Mouse (Mus musculus) G1E (cell line): ENCODE data around the gene Klhl36. TPM values are rescaled to one million over a fixed set of nuclear protein-coding genes. Genes with fewer than 3 reads are reported as not detected.

Experiments used
- ATAC-seq: 2 replicates; pipeline ENCODE4 v1.8.0; 2016; ENCODE audit warnings: mild to moderate bottlenecking; ENCODE audit not compliant: insufficient number of reproducible peaks, poor library complexity, low FRiP score, severe bottlenecking; ENCODE audit errors: extremely low read depth
- DNase-seq: peaks from one replicate; pipeline ENCODE4 v3.0.0; 2012; ENCODE audit warnings: low spot score
- H3K27me3 ChIP-seq: 2 replicates; pipeline ENCODE4 v1.6.1; 2012; ENCODE audit warnings: mild to moderate bottlenecking, low read length, inconsistent platforms; ENCODE audit not compliant: insufficient read depth
- H3K36me3 ChIP-seq: replicated peaks from 2 replicates; pipeline ENCODE3; 2012; ENCODE audit warnings: mild to moderate bottlenecking, inconsistent platforms
- H3K4me1 ChIP-seq: 2 replicates; pipeline ENCODE4 v1.6.1; 2012; ENCODE audit warnings: low read depth, low read length, inconsistent platforms, mixed read lengths; ENCODE audit not compliant: insufficient read depth
- H3K4me3 ChIP-seq: 2 replicates; pipeline ENCODE4 v1.5.1; 2012; ENCODE audit warnings: low read depth, mild to moderate bottlenecking, inconsistent platforms, low read length, moderate library complexity, mixed read lengths
- H3K9me3 ChIP-seq: replicated peaks from 2 replicates; pipeline ENCODE4 v1.6.1; 2012; ENCODE audit warnings: inconsistent platforms
- CTCF ChIP-seq: IDR thresholded peaks from 2 replicates; pipeline ENCODE4 v1.5.1; 2012; ENCODE audit warnings: low read depth, low read length, inconsistent platforms, mixed read lengths
- GATA1 ChIP-seq: IDR thresholded peaks from 2 replicates; pipeline ENCODE4 v1.6.1; 2012; ENCODE audit warnings: borderline replicate concordance, low read length, inconsistent platforms, mixed read lengths
- GATA2 ChIP-seq: IDR thresholded peaks from 2 replicates; pipeline ENCODE4 v1.6.1; 2012; ENCODE audit warnings: low read depth, low read length, inconsistent platforms, borderline replicate concordance
- POLR2AphosphoS5 ChIP-seq: IDR thresholded peaks from 2 replicates; pipeline ENCODE4 v1.6.1; 2012; ENCODE audit warnings: low read depth, low read length, inconsistent platforms; ENCODE audit not compliant: insufficient replicate concordance
- TAL1 ChIP-seq: conservative IDR thresholded peaks from 2 replicates; pipeline ENCODE4 v1.6.1; 2012; ENCODE audit warnings: low read depth, low read length, inconsistent platforms, mixed read lengths
- polyA plus RNA-seq: library from polyadenylated mRNA; stranded (reverse); fragments of >175 nt; gene quantifications from 2 replicates; pipeline ENCODE4 v1.2.3, GENCODE M21; 2012
- total RNA-seq, 2 experiments: library from RNA; stranded (forward) in 1 of 2; stranded (reverse) in 1 of 2; fragments of 200-1000 nt in 1 of 2; fragments of >200 nt in 1 of 2; fragmentation: Nextera tagmentation in 1 of 2; gene quantifications; 2 replicates each; pipeline ENCODE4 v1.2.3; 2014 to 2017

Klhl36 gene
- total and polyA plus RNA-seq, 3 experiments: 3.9 to 8.7 (median 8.0) TPM

DNA sequence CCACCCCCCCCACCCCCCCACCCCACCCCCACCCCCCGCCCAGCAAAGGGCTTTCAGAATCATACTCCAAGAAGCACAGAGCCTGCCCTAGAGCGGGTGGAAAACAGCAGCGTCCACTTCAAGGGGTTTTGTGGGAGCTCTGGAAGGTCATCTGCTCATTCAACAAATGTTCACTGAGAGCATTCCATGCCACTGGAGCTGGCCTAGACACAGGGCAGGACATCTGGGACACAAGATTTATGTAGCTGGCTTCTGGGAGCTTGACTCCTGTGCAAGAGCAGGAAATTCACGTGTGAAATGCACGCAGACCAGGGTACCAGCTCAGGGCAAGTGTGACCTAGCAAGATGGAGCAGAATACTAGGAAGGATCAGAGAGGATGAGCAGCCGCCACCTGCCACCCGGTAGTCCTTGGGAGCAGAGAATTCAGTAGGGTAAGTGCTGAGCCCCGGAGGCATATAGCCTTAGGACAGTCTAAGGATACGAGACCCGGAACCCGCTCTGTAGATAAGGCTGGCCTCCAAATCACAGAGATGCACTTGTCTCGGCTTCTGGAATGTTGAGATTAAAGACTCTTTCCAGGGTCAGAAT is 42.4 kb downstream of the Klhl36 start:
- ATAC-seq (no peak), DNase-seq (no peak)
- H3K36me3 ChIP-seq: no peaks in the 10 kb centered on the region
- H3K4me1 ChIP-seq: peaks cover 4% of the 10 kb centered on the region; the same call in 1 of the 2 replicates
- no peaks in the 10 kb centered on the region for H3K9me3 ChIP-seq
- no peak for TF ChIP-seq TAL1
- H3K27me3 ChIP-seq: peaks cover 32% of the 10 kb centered on the region
- no peak overlapping the region for H3K4me3 ChIP-seq

GRCm38 (mm10) chr8:119909944-119910546 is 48.0 kb downstream of the Klhl36 start, which contains the start of gene Usp10:
Gene Usp10, plus strand, starts transcription at chr8:119910360.
- ATAC-seq: peak; percentile 60
- Histone ChIP-seq H3K4me1 (peaks cover 47% of the 10 kb centered on the region), H3K27me3 (no peaks in the 10 kb centered on the region), H3K9me3 (no peaks in the 10 kb centered on the region), H3K4me3 (peak within 1 kb of the TSS; percentile 94), H3K36me3 (peaks cover 16% of the 10 kb centered on the region)
- DNase-seq: no peak
- TF ChIP-seq CTCF: no peak
- TF ChIP-seq POLR2AphosphoS5: no peak
- TF ChIP-seq TAL1: no peak
- TF ChIP-seq GATA2: no peak
- no peak for TF ChIP-seq GATA1

GRCm38 (mm10) chr8:119910547-119911257 is 48.6 kb downstream of the Klhl36 start, which contains the start of gene Gm20388:
Gene Gm20388, plus strand, starts transcription at chr8:119910841.
- Histone ChIP-seq H3K36me3 (peaks cover 19% of the 10 kb centered on the region), H3K9me3 (no peaks in the 10 kb centered on the region), H3K4me3 (peak within 1 kb of the TSS; percentile 94), H3K4me1 (peaks cover 51% of the 10 kb centered on the region), H3K27me3 (no peaks in the 10 kb centered on the region)
- DNase-seq (peak; percentile 69), ATAC-seq (peak; percentile 38; the same call in 1 of the 2 replicates)
- TF ChIP-seq TAL1: no peak
- TF ChIP-seq GATA1: no peak
- TF ChIP-seq CTCF: no peak
- no peak for TF ChIP-seq POLR2AphosphoS5
- TF ChIP-seq GATA2: no peak

GRCm38 (mm10) chr8:119911258-119911962 is 49.3 kb downstream of the Klhl36 start:
- ATAC-seq (no peak), DNase-seq (peak; percentile 22)

DNA sequence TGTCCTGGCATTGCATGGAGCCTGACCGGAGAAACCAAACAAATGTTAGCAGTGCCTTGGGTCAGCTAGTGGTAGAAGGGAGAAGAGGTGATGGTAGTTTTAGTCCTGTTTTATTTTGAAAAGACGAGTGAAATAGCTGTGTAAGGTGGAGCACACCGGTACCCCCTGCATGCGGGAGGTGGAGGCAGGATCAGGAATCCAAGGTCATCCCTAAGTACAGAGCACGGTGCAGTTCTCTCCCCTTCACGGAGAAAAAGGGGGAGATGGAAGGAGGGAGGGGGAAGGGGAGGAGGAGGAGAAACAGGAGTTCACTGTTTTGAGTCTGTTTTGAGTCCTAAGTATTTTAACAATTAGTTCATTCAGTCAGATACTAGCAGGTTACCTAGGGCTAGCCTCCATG is 50.6 kb downstream of the Klhl36 start:
- Histone ChIP-seq H3K9me3 (no peaks in the 10 kb centered on the region), H3K4me1 (peaks cover 69% of the 10 kb centered on the region), H3K36me3 (peaks cover 38% of the 10 kb centered on the region), H3K27me3 (no peaks in the 10 kb centered on the region), H3K4me3 (peak overlapping the region; percentile 53; the same call in 1 of the 2 replicates)
- no peak for TF ChIP-seq GATA1
- no peak for TF ChIP-seq GATA2
- TF ChIP-seq TAL1: no peak
- TF ChIP-seq CTCF: no peak
- TF ChIP-seq POLR2AphosphoS5: no peak
- no peak for DNase-seq
- no peak for ATAC-seq

More at GRCm38 (mm10) chr8:119911258-119911962, 49.3 kb downstream of the Klhl36 start:
- Histone ChIP-seq H3K9me3 (no peaks in the 10 kb centered on the region), H3K4me3 (peak overlapping the region; percentile 94), H3K36me3 (peaks cover 26% of the 10 kb centered on the region), H3K4me1 (peaks cover 58% of the 10 kb centered on the region), H3K27me3 (no peaks in the 10 kb centered on the region)
- no peak for TF ChIP-seq TAL1
- no peak for TF ChIP-seq GATA1
- no peak for TF ChIP-seq CTCF
- no peak for TF ChIP-seq GATA2

DNA sequence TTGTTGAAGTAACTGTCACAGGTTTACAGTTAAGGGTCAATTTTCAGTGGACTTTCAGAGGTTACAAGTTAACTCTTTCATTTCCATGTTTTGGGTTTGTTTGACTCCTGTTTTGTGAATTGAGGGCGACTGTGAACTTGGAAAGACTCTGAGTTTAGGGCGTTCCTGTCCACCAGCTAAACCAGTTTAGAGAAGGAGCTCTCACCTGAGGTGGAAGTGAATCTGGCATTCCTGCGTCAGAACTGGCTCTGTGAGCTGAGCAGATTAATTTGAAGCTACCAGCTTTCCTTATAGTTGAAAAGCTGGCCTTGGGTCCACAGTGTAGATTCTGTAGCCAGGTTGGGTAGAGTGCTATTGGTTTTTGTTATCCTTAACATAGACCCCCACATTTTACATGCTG is 51.1 kb downstream of the Klhl36 start:
- peaks cover 42% of the 10 kb centered on the region for H3K36me3 ChIP-seq

More for the DNA sequence above, 51.1 kb downstream of the Klhl36 start:
- Histone ChIP-seq H3K9me3 (peaks cover under 1% of the 10 kb centered on the region; the same call in 1 of the 2 replicates), H3K27me3 (no peaks in the 10 kb centered on the region), H3K4me3 (peak overlapping the region; percentile 5; the same call in 1 of the 2 replicates), H3K4me1 (peaks cover 71% of the 10 kb centered on the region)
- TF ChIP-seq GATA2 (no peak), TAL1 (no peak), POLR2AphosphoS5 (no peak), CTCF (no peak)
- DNase-seq (no peak), ATAC-seq (no peak)
